Mouse (Mus musculus) bone marrow macrophage, adult 2 months (primary cell): ENCODE data around the gene Oas2.

ENCODE experiments used
- CTCF ChIP-seq: IDR thresholded peaks from 2 replicates; pipeline ENCODE4 v1.5.1; 2012; ENCODE audit warnings: low read depth, mild to moderate bottlenecking, low read length, moderate library complexity
- POLR2A ChIP-seq: IDR thresholded peaks from 2 replicates; pipeline ENCODE4 v1.6.1; 2012; ENCODE audit warnings: mild to moderate bottlenecking, low read depth, low read length, borderline replicate concordance

DNA sequence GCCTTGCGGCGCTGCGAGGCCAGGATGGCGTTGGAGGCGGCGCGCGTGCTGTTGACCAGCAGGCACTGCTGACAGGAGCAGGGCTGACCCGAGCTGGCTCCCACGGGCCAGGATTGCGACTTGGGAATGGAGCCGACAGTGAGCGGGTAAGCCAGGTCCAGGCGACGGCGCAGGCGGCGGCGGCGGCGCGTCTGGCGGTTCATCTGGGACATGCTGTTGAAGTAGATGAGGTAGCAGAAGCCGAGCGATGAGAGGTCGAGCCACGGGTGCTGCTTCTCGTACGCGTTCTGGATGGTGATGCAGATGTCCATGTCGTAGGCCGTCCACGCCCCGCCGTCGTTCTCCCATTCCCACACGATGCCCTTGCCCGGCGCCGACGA lies 55.0 kb downstream of the Oas2 start:
- TF ChIP-seq POLR2A (no peak), CTCF (no peak)
